Mouse (Mus musculus) urinary bladder, adult 18-20 months (tissue): ENCODE data around the gene Cars2.
"Not testable (repeated sequence)": the region's sequence is repeated elsewhere in the genome, so short reads cannot be mapped to it uniquely, and the experiment has no call there.

Source experiments
- DNase-seq, 2 experiments: peaks; one replicate each; pipeline ENCODE4 v3.0.0; 2022; ENCODE audit warnings: low spot score in 2 of 2, mixed read lengths in 2 of 2

Gene Cars2

DNA sequence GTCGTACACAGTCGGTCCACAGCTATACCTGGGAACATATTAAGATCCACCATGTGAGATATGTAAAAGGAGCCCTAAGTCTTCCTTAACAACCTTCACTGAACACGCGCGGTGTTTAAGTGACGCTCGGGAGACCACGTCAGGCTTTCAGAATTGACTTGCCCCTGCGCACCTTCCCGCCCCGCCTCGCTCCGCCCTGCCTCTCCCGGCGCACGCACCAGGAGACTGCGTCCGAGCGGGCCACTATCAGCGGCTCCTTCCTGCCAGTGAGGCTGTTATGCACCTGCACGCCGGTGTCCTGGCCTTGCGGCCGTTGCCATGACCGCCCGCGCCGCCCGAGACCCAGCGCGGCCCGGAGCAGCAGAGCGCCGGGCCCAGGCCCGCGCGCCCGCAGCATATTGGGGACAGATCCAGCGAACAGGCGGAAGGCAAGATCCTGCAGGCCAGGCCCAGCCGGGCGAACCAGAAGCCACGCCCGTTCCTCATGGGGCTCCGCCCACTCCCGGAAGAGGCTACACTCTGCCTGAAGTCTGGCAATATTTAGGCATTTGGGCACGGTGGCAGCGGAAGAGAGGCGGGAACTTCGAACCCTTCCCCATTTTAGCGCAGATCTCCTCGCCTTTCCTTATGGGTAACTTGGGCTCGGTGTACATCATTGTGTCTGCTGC lies at the start of gene Cars2:
TSS of gene Cars2 (minus strand) at position 503 of the 668 bp plus-strand sequence.
- DNase-seq, result peak; percentile 91 to 98

GRCm38 (mm10) chr8:11593222-11593884 lies 42.8 kb upstream of the Cars2 start:
- DNase-seq, result no peak

DNA sequence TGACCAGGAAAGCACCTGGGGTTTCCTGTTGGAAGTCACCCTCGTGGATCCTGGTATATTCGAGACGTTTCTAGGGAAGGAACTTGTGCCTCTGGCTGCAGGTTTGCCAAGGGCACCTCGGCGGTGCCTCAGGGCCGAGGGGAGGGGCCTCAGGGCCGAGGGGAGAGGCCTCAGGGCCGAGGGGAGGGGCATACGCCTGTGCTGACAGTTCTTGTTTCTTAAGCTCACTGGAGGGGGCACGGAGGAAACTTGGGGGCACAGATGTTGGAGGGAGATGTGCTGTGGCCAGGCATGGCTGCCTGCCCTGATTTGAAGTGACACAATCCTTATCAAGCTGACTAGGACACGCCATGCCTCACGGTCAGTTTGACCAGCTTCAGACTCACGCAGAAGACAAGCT lies 41.7 kb upstream of the Cars2 start:
- no peak for DNase-seq

- DNase-seq, result no peak
These were observed 41.3 kb upstream of the Cars2 start for GRCm38 (mm10) chr8:11591837-11592236.

DNA sequence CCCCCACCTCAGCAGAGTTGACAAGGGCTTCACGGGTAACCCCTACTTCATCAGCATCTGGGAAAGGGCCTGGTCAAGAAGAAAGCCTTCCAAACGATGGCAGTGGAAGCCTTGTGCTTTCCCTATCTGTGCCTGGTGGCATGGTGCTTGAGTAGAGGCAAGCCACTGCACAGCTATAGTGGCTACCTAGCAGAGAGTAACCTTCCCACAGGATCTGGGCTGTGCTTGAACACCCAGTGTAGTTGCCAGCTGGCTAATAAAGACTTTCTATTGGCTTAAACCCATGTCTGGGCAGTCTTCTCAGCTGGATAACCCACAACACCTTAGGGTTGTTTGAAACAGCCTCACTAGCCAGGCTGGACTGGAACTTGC lies 35.8 kb upstream of the Cars2 start:
- DNase-seq, result no peak

GRCm38 (mm10) chr8:11585513-11586373 lies 35.2 kb upstream of the Cars2 start:
- no peak for DNase-seq

- no peak for DNase-seq
These were observed 25.2 kb upstream of the Cars2 start for GRCm38 (mm10) chr8:11575604-11576384.

- no peak for DNase-seq
These were observed 24.5 kb upstream of the Cars2 start for GRCm38 (mm10) chr8:11574911-11575603.

DNA sequence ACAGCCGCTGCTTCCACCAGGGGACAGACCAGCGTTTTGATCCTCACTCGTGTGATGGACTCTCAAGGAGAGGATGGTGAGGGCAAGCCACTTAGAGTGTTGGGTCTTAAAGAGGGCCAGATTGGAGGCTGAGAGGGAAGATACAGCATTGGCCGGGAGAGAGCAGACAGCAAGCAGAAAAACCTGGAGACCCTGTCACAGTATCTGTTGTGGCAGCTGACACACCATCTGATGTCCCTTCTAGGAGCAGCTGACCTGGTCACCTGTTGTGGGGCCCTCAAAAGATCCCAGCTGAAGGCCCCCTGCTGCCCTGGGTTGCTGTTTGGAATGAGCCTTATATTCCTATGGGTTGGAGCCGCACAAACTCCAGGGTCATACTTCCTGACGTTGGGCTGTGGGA lies 21.8 kb upstream of the Cars2 start:
- DNase-seq, result no peak

DNA sequence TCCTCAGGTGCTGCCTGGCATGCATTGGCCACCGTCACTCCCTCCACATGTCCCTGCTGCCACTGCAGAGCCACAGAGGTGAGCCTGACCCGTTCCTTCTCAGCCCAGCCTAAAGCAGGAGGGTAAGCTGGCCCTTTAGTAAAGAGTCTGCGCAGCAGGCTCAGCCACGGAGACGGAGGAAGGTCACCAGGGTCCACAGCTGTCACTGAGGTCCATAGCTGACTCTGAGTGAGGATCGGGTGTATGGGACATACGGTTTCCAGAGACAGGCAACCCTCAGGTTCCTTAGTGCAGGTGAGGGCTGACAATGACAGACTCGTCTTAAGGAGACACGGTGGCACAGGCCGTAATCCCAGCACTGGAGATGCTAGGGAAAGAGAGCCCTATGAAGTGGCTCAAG lies 21.4 kb upstream of the Cars2 start:
- DNase-seq, result no peak

GRCm38 (mm10) chr8:11570742-11571141 lies 20.2 kb upstream of the Cars2 start:
- no peak for DNase-seq

DNA sequence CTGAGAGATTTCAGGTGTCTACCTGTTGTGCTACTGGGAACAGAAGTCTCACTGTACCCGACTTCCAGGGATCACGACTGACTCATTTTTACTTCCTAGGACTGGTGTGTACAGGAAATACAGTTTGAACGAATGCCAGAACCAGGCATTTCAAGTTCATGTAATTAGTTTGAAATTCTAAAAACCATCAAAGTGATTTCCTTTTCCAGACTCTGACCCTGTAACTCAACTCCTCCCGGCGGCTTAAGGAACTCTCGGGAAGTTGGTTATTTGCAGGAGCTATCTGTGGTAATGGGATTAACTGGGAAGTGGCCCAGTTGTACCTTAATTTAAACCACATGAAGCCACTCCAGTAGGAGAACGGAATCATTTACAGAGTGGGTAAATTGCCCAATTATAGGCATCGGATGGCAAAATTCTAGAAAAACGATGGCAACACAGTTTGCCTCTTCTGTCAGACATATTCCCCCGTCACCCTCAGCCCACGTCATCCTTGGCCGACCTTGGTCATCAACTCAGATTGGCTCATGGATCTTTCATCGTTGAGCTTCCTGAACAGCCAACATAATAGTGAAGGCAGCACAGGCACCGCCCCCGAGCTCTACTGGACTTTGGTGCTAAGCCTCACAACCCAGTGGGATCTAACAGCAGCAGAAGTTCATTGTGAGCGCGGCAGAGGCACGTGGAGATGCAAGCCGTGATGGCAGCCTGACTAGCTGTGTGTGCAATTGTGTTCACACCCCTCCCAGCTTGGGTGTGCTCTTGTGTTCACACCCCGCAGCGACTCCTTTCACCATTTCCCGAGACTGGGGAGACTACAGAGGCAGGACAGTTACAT lies 18.9 kb upstream of the Cars2 start:
- no peak for DNase-seq

DNA sequence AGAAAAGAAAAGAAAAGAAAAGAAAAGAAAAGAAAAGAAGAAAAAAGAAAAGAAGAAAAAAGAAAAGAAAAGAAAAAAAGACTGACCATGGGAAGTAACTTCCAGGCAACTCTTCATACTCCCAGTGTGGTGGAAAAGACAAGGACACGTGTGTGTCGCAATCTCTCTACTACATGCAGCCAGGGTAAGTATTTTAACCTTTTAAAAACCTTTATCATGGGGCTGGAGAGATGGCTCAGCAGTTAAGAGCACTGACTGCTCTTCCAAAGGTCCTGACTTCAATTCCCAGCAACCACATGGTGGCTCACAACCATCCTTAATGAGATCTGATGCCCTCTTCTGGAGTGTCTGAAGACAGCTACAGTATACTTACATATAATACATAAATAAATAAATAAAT lies 17.6 kb upstream of the Cars2 start:
- not testable (repeated sequence) for DNase-seq

- no peak for DNase-seq
These were observed 14.1 kb upstream of the Cars2 start for GRCm38 (mm10) chr8:11564721-11565120.

DNA sequence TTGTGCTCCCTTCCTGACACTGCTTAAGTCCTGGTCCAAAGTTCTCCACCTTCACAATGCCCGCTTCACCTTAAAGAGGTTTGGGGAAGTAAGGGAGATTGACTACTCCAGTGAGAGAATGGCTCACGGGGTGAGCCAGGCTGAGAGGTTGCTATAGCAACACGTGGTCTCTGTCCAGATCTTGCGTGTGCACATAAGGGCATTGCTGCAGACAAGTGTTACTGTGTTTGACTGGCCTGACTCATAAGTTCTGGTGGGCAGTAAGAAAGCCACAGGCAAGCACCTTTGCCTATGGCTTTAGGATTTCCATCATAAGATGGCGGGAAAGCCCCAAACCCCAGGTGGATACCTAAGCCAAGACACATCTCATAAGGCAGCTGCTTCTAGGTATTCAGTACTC lies 13.7 kb upstream of the Cars2 start:
- no peak for DNase-seq

DNA sequence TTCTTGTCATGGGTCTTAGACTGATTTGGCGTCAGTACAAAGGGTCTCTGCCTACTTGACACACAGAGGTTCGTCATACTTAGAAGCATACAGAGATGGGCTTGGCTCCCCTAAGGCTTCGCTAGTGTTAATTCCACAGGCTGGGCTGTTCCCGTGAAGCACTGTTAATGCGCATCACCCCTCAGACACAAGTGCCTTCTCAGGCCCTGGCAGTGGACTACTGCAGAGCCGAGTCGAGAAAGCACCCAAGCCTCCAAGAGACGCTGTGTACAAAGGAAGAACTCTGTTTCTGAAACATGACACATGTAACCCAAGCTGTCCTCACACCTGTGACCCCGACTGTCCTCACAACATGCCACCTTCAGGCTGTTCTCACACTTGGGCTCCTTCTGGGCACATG lies 9.6 kb upstream of the Cars2 start:
- no peak for DNase-seq

DNA sequence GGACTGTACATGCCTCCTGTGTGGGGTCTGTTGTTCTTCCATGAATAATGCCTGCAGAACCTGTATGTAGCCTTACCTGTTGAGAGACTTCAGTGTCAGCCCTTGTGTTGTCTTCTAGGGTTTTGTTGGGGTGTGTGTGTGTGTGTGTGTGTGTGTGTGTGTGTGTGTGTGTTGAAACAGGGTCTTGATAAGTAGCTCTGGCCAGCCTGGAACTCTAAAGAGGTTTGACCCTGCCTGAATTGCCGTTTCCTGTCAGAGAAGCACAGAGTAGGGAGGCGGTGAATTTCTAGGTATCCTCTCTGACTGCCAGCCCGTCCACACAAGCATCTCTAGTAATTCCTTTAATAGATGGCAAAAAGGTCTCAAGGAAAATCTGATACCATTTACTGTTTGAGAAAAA lies 8.9 kb upstream of the Cars2 start:
- no peak for DNase-seq

DNA sequence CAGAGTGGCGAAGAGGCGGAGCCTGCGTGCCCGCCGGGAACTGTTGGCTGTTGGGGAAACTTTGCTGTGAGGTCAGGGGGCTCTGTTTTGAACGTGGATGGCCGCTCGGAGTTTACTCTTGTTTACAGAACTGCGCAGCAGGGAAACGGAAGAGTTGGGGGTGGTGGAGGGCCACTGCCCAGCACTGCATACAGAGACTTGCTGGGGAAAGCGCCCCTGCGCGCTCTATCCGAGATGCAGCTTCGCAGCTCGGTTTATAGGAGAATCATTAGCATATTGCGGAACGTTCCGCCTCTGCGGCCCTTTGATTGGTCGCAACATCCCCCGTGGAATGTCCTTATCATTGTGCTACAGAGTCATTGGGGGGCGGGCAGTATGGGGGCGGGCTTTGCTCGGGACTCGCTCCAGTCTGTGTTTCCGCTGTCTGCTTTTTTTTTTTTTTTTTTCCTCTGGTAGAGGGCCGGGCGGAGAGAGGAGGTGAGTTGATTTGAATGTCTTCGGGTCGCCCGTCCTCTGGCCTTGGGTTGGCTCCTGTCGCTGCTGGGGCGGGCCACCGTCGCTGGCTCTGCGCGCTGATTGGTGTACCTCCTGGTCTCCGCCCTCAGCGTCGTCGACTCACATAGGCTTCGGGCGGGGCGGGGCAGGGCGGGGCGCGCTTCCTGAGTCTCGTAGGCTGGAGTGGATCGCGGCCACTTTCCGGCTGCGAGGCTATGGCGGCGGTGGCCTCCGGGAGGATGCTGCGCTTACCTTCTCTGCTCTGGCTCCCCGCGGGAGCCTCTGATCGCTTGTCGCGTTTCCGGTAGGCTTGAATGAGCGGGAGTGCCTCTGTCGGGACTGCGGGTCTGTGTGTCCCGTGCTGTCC lies 7.4 kb upstream of the Cars2 start:
- peak; percentile 90 to 97 for DNase-seq

DNA sequence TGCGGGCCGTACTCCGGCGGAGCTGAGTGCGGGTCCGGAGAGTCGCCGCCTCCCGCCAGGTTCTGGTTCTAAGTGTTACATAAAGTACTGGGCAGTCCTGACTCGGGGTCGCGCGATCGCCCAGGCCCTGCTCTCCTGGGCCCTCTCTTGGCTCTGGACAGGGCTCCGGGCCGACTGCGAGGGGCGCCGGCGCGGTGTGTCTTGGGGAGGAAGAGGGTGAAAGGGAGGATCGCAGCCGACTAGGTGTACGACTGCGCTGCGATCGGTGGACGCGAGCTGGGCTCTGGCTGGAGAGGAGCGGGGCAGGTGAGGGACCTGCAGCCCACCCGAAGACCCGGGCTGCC lies 6.8 kb upstream of the Cars2 start:
- DNase-seq, result peak in 1 of 2 experiments; percentile 15
